Mouse (Mus musculus) lung, embryonic 15.5 days (tissue): ENCODE results near the gene Prkcb. TPM values are rescaled to one million over a fixed set of nuclear protein-coding genes. Genes with fewer than 3 reads are reported as not detected.
"Not testable (repeated sequence)": the region's sequence is repeated elsewhere in the genome, so short reads cannot be mapped to it uniquely, and the experiment has no call there.

Experiments used
- ATAC-seq: fragments of 200-750 bp; cut with Nextera tagmentation; 2 replicates; pipeline ENCODE4 v1.8.0; 2017; ENCODE audit warnings: moderate number of reproducible peaks, borderline replicate concordance; ENCODE audit not compliant: low FRiP score, low TSS enrichment; ENCODE audit errors: extremely low read depth
- H3K27ac ChIP-seq: fragments of 300-500 bp; sonication (generic); 2 replicates; pipeline ENCODE4 v1.5.1; 2015; ENCODE audit warnings: moderate library complexity, mild to moderate bottlenecking, inconsistent platforms
- H3K27me3 ChIP-seq: fragments of 300-500 bp; sonication (generic); 2 replicates; pipeline ENCODE4 v1.6.1; 2015; ENCODE audit warnings: inconsistent platforms
- H3K36me3 ChIP-seq: fragments of 300-500 bp; sonication (generic); 2 replicates; pipeline ENCODE4 v1.6.1; 2015; ENCODE audit warnings: inconsistent platforms
- H3K4me1 ChIP-seq: fragments of 300-500 bp; sonication (generic); 2 replicates; pipeline ENCODE4 v1.6.1; 2015; ENCODE audit warnings: inconsistent platforms
- H3K4me2 ChIP-seq: fragments of 300-500 bp; sonication (generic); 2 replicates; pipeline ENCODE4 v1.6.1; 2015; ENCODE audit warnings: inconsistent platforms, mild to moderate bottlenecking, moderate library complexity
- H3K4me3 ChIP-seq: fragments of 300-500 bp; sonication (generic); 2 replicates; pipeline ENCODE4 v1.5.1; 2015; ENCODE audit warnings: mild to moderate bottlenecking, inconsistent platforms
- H3K9ac ChIP-seq: fragments of 300-500 bp; sonication (generic); 2 replicates; pipeline ENCODE4 v1.6.1; 2015; ENCODE audit warnings: inconsistent platforms
- H3K9me3 ChIP-seq: fragments of 300-500 bp; sonication (generic); 2 replicates; pipeline ENCODE4 v1.6.1; 2016; ENCODE audit warnings: inconsistent platforms
- WGBS: fragments of 180-500 bp; shearing (Covaris S2); methylation state at CpG from one replicate; pipeline ENCODE4 v1.1.7; 2015; 5-methylcytosine and 5-hydroxymethylcytosine counted together
- polyA plus RNA-seq: library from polyadenylated mRNA; unstranded; fragments of >200 nt; fragmentation: Nextera tagmentation; extraction: Ambion mirVana; gene quantifications from 2 replicates; pipeline ENCODE4 v1.2.1, GENCODE M21; 2015

Prkcb gene
- 5.9 and 7.1 TPM in 2 replicates for polyA plus RNA-seq

DNA sequence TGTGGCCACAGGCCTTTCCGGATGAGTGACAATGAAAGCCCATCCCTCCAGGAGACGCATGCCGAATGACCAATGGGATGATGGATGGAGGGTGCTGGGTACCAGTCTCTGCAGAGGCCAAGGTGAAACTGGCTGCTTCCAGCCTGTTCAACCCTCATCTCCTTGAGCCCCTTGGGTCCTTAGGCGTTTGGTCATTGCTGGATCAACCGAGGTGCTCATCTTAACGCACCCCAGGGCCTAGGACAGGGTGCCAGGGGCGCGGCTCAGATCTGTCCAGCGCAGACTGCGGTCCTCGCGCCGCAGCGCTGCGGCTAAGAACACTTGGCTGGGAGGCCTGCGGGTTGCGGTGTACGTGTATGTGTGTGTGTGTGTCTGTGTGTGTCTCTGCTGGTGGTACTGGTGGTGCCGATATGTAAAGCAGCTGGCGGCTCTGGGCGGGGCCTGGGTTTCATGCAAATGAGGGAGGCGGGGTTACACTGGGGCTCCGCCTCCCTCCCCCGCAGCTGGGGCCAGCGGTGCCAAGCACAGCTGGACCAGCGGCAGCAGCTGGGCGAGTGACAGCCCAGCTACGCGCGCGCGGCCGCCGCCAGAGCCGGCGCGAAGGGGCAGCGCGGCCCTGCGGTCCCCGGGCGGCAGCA, at the start of gene Prkcb:
TSS of gene Prkcb (plus strand) at position 147 of the 638 bp plus-strand sequence.
- Histone ChIP-seq H3K9me3 (no peaks in the 10 kb centered on the region), H3K27ac (no peak within 1 kb of the TSS), H3K4me1 (peaks cover 17% of the 10 kb centered on the region), H3K9ac (peak within 1 kb of the TSS; percentile 24; the same call in 1 of the 2 replicates), H3K27me3 (peaks cover 53% of the 10 kb centered on the region), H3K4me3 (peak within 1 kb of the TSS; percentile 55), H3K36me3 (no peaks in the 10 kb centered on the region), H3K4me2 (peak within 1 kb of the TSS; percentile 99)
- 5% methylated on average over 34 of the region's 42 CpGs for WGBS
- ATAC-seq: peak; percentile 90

DNA sequence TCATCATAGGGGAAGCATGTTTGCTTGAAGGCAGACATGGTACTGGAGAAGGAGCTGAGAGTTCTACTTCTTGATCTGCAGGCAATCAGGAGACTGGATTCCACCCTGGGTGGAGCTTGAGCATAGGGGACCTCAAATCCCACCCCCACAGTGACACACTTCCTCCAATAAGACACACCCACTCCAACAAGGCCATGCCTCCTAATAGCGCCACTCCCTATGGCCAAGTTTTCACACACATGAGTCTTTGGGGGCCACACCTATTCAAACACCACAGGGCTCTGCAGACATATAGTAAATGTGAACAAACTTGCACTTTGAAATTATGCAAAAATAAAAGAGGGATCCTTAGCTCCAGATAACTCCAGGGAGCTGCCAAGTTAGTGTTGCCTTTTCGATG, 49.6 kb upstream of the Prkcb start:
- no peak overlapping the region for H3K27ac ChIP-seq
- H3K4me3 ChIP-seq: no peak overlapping the region
- no peaks in the 10 kb centered on the region for H3K27me3 ChIP-seq
- ATAC-seq: no peak
- H3K9ac ChIP-seq: no peak overlapping the region
- H3K4me1 ChIP-seq: no peaks in the 10 kb centered on the region
- H3K9me3 ChIP-seq: no peaks in the 10 kb centered on the region
- no peaks in the 10 kb centered on the region for H3K36me3 ChIP-seq
- no peak overlapping the region for H3K4me2 ChIP-seq
- 80% methylated on average over 2 of the region's 2 CpGs for WGBS

DNA sequence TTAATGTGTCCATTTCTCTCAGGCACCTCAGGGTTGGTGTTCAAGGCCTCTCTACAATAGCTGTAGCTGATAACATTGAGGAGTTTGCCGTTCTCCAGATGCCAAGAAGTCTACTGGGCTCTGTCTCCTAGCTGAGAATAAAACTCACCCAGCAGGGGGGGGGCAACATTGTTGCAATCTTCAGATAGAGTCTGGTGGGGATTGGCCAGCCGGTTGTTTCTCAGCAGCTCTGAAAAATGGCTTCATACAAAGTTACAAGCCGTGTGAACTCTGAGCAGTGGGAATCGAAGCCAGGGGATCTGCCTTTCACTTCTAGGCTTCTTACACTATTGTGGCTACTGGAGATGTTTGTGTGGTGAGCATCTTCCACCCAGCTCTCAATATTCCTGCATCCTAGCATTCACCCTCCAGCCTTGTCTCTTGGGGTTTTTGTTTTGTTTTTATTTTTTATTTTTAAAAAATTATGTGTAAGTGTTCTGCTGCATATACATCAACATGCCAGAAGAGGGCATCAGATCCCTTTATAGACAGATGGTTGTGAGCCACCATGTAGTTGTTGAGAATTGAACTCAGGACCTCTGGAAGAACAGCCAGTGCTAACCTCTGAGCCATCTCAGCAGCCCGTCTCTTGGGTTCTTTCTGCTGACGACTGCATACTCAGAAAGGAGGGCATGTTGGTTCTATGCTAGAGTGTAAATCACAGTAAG, 48.0 kb upstream of the Prkcb start:
- no peak for ATAC-seq
- H3K9ac ChIP-seq: no peak overlapping the region
- H3K9me3 ChIP-seq: no peaks in the 10 kb centered on the region
- H3K27ac ChIP-seq: no peak overlapping the region
- no peak overlapping the region for H3K4me2 ChIP-seq
- no peak overlapping the region for H3K4me3 ChIP-seq
- H3K27me3 ChIP-seq: no peaks in the 10 kb centered on the region
- 58% methylated on average over 6 of the region's 6 CpGs for WGBS
- no peaks in the 10 kb centered on the region for H3K4me1 ChIP-seq
- no peaks in the 10 kb centered on the region for H3K36me3 ChIP-seq

DNA sequence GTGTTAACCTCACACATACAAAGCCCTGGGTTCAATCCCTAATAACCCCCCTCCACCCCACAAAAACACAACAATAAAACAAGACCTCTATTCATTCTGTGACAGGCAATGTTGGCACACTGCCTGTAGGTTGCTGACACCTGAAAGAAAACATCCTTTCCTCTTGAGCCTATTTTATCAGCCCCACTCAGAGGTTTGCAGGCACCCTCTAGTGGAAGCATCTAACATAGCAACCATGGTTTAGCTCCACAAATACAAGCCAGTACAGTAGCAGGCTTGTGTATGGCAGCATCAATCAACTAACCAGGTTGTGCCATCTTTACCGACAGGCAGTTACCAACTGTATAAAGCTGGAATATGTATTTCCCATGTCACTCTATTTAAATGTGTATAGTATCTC, 46.3 kb upstream of the Prkcb start:
- no peaks in the 10 kb centered on the region for H3K9me3 ChIP-seq
- no peaks in the 10 kb centered on the region for H3K36me3 ChIP-seq
- WGBS: 32% methylated on average over 1 of the region's 1 CpGs
- H3K27me3 ChIP-seq: no peaks in the 10 kb centered on the region
- H3K4me2 ChIP-seq: no peak overlapping the region
- H3K4me3 ChIP-seq: no peak overlapping the region
- ATAC-seq: no peak
- no peak overlapping the region for H3K27ac ChIP-seq
- H3K4me1 ChIP-seq: no peaks in the 10 kb centered on the region
- H3K9ac ChIP-seq: no peak overlapping the region

DNA sequence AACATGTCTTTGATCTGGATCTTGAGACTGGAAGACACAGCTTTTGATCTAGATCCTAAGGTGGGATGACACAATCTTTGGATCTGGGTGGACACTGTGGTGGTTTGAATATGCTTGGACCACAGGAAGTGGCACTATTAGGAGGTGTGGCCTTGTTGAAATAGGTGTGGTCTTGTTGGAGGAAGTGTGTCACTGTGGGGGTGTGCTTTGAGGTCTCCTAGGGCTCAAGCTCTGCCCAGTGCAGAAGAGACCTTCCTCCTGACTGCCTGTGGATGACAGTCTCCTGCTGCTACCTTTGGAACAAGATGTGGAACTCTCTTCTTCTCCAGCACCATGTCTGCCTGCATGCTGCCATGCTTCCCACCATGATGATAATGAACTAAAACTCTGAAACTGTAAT, 45.8 kb upstream of the Prkcb start:
- not testable (repeated sequence) for ATAC-seq

DNA sequence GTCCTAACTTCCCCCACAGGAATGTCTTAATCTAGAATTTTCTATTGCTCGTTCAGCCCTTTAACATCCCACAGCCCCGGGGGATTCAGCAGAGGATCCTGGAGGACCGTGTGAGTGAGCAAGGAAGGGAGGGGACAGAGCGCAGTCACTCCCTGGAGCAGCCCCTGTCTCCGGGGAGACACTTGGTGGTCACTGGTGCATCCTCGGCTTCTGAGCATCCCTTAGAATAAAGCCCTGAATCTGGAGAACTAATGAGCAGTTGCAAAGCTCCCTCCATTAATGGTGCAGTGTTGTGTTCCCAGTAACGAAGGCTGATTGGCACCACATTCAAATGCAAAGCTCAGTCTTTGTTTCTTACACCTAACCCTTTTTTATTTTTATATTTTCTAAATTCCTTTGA, 44.4 kb upstream of the Prkcb start:
- Histone ChIP-seq H3K4me2 (no peak overlapping the region), H3K9me3 (no peaks in the 10 kb centered on the region), H3K4me1 (no peaks in the 10 kb centered on the region), H3K36me3 (no peaks in the 10 kb centered on the region), H3K4me3 (no peak overlapping the region), H3K27me3 (no peaks in the 10 kb centered on the region), H3K9ac (no peak overlapping the region), H3K27ac (no peak overlapping the region)
- 58% methylated on average over 7 of the region's 7 CpGs for WGBS
- ATAC-seq: no peak

More for the DNA sequence above, 45.8 kb upstream of the Prkcb start:
- H3K27ac ChIP-seq, H3K36me3 ChIP-seq, H3K9ac ChIP-seq, H3K4me2 ChIP-seq, H3K4me3 ChIP-seq, H3K27me3 ChIP-seq, H3K4me1 ChIP-seq, H3K9me3 ChIP-seq: not testable (repeated sequence)

DNA sequence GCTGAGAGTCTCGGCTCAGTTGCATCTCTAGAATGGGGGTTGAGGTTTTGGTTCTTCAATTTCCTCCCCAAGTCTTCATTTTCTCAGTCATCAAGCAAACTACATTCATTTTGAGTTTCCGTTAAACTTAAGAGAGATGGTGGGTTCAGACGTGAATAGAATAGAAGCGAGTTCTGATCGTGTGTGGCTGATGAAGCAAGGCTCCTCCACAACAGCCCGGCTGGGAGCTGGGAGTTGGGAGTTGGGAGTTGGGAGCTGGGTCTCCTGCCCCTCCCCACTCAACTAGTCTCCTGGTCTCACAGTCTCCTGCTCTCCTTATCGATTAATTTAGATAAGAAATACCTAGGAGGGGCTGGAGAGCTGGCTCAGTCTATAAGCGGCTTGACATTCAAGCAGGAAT, 44.0 kb upstream of the Prkcb start:
- Histone ChIP-seq H3K27me3 (no peaks in the 10 kb centered on the region), H3K36me3 (no peaks in the 10 kb centered on the region), H3K4me2 (no peak overlapping the region), H3K4me3 (no peak overlapping the region), H3K9ac (no peak overlapping the region), H3K9me3 (no peaks in the 10 kb centered on the region), H3K4me1 (no peaks in the 10 kb centered on the region), H3K27ac (no peak overlapping the region)
- 67% methylated on average over 8 of the region's 8 CpGs for WGBS
- no peak for ATAC-seq

DNA sequence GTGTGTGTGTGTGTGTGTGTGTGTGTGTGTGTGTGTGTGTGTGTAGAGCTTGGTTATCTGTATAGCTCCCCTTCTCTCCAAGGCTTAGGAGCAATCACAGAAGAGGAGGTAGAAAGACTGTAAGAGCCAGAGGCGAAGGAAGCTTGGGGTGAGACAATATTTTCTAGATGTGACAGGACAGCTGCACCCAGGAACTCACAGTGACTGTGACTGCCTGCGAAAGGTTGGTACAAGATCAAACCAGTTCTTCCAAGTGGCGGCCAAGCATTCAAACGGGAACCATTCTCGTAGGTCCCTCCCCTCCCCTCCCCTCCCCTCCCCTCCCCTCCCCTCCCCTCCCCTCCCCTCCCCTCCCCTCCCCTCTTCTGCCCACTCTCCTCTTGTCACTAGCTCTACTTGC, 42.6 kb upstream of the Prkcb start:
- no peaks in the 10 kb centered on the region for H3K4me1 ChIP-seq
- no peak overlapping the region for H3K9ac ChIP-seq
- H3K4me2 ChIP-seq: no peak overlapping the region
- ATAC-seq: no peak
- no peaks in the 10 kb centered on the region for H3K9me3 ChIP-seq
- no peak overlapping the region for H3K27ac ChIP-seq
- H3K36me3 ChIP-seq: no peaks in the 10 kb centered on the region
- no peaks in the 10 kb centered on the region for H3K27me3 ChIP-seq
- H3K4me3 ChIP-seq: no peak overlapping the region
- 30% methylated on average over 5 of the region's 5 CpGs for WGBS

DNA sequence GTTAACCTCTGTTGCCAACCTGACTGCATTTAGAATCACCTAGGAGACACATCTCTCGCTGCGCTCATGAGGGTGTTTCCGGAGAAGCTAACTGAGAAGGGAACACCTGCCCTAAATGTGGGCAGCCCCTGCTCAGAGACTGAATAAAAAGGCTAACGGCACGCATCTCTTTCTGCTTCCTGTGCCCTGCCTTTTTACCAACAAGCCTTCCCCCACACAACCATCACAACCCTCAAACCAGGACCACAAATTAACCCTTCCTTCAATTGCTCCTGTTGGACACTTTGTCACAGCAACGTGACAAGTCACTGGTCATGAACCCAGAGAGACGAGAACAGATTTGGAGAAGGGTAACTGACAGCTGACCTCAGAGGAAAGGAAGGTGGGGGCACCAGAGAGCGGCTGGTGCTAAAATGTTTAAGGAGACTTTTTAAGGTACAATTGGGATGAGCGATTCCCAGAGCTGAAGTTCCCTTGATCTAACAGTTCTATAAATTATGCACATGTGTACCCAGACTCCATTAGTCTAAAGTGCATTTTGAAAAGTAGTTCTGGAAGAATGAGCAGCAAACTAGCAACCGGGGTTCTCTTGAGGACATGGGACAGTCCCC, 41.2 kb upstream of the Prkcb start:
- Histone ChIP-seq H3K27me3 (no peaks in the 10 kb centered on the region), H3K9ac (no peak overlapping the region), H3K4me1 (no peaks in the 10 kb centered on the region), H3K4me2 (no peak overlapping the region), H3K27ac (no peak overlapping the region), H3K9me3 (no peaks in the 10 kb centered on the region), H3K4me3 (no peak overlapping the region), H3K36me3 (no peaks in the 10 kb centered on the region)
- no peak for ATAC-seq
- 76% methylated on average over 10 of the region's 10 CpGs for WGBS

DNA sequence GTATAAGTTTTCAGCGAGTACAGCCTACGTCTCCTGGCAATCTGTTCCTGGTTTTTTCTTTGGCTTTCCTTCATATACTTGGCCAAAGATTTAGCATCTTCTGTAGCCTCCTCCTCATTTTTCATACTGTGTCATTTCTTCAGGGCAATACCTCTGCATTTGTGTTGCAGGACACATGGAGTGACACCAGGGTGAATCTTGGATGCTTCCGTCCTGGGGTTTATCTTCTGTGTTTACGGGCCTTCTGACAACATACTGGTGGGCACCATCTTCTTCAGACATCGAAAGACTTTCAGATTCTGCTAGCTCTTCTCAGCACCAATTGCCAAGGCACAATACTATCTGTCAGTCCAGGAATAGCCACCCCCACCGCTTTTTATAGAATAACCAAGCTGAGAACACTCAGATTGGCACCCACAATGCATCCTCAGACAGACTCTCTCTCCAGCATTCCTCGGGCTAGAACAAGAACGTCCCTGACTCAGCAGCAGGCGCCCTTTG, 39.2 kb upstream of the Prkcb start:
- H3K4me2 ChIP-seq: no peak overlapping the region
- WGBS: 79% methylated on average over 9 of the region's 9 CpGs
- no peak for ATAC-seq

DNA sequence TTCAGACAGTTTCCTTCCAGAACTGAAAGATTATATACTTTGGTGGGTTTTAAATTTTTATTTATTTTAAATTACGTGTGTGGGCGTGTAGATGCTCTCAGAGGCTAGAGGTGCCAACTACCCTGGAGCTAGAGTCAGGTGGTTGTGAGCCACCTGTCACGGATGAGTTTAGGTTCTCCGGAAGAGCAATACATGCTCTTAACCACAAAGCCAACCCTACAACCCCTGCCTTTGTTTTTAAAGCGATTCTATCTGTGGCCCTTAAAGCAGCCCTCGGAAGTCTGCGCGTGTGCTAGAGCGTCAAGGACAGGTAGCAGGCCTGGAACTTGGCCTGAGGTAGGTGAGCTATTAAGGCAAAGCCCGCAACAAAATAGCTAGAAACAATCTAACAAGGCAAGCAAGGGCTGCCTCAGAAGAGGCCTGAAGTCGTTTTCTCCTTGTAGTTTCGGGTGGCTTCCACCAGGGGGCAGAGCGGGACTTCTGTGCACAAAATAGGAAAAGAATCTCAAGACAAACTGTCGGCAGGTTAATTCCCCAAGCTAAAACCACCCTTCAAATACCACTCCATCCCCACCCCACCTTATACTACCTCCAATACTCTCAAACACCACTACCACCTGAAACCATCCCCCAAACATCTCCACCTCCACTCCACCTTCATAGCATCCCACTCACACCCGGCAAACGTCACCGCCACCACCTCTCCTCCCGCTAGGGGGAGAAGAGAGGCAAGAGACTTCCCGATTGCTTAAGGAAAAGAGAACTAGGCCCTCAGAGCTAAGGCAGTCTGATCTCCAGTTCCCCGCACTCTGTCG, 37.1 kb upstream of the Prkcb start:
- WGBS: 27% methylated on average over 21 of the region's 21 CpGs
- Histone ChIP-seq H3K4me2 (peak overlapping the region; percentile 30; the same call in 1 of the 2 replicates), H3K27ac (no peak overlapping the region), H3K4me3 (no peak overlapping the region), H3K27me3 (no peaks in the 10 kb centered on the region), H3K9ac (no peak overlapping the region), H3K36me3 (no peaks in the 10 kb centered on the region), H3K4me1 (no peaks in the 10 kb centered on the region), H3K9me3 (no peaks in the 10 kb centered on the region)
- ATAC-seq: peak; percentile 49; the same call in 1 of the 2 replicates

More for the DNA sequence above, 39.2 kb upstream of the Prkcb start:
- H3K4me3 ChIP-seq: no peak overlapping the region
- H3K9ac ChIP-seq: no peak overlapping the region
- no peak overlapping the region for H3K27ac ChIP-seq
- H3K4me1 ChIP-seq: no peaks in the 10 kb centered on the region
- H3K36me3 ChIP-seq: no peaks in the 10 kb centered on the region
- H3K27me3 ChIP-seq: no peaks in the 10 kb centered on the region
- no peaks in the 10 kb centered on the region for H3K9me3 ChIP-seq
